Mouse (Mus musculus) G1E (cell line): ENCODE measurements at regions not wholly inside any gene's neighbourhood (a gene's known extent, or its start where the extent isn't known, plus 50 kb on each side); places are given as distances from the start of the nearest gene placed in this dataset.

Experiments used
- CTCF ChIP-seq: IDR thresholded peaks from 2 replicates; pipeline ENCODE4 v1.5.1; 2012; ENCODE audit warnings: low read depth, low read length, inconsistent platforms, mixed read lengths
- GATA1 ChIP-seq: IDR thresholded peaks from 2 replicates; pipeline ENCODE4 v1.6.1; 2012; ENCODE audit warnings: borderline replicate concordance, low read length, inconsistent platforms, mixed read lengths

DNA sequence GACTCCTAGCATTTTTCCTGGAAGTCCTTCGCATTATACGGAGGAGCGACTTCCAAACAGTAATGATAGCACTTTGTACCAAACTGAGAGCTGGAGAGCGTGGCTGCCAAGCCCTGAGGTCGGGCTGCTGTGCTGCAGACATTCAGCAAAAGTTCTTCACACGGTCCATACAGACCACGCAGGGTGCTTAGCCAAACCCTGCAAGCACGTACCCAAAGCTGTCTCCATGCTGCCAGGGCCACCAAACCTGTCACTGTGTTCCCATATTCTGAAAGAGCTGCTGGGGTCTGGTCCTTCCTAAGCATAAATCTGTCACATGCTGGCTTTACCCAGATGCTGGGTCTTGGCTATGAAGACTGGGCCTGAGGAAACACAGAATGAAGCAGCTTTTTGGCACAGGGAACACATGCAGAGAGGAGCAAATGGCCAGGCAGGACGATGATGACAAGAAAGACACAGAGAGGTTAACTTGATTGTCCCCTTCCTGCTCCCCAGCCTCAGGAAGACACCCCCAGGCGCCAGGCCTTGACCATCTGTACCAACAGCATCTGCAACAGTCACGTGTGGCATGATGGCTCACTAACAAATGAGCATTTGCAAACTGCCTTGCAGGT lies 354.0 kb upstream of the Nfe2l3 start:
- no peak for TF ChIP-seq GATA1
- TF ChIP-seq CTCF = no peak
